Mouse (Mus musculus) G1E (cell line): Measurements from ENCODE around the gene Alg12.

Experiments used
- CTCF ChIP-seq: IDR thresholded peaks from 2 replicates; pipeline ENCODE4 v1.5.1; 2012; ENCODE audit warnings: low read depth, low read length, inconsistent platforms, mixed read lengths
- GATA1 ChIP-seq: IDR thresholded peaks from 2 replicates; pipeline ENCODE4 v1.6.1; 2012; ENCODE audit warnings: borderline replicate concordance, low read length, inconsistent platforms, mixed read lengths
- POLR2AphosphoS5 ChIP-seq: IDR thresholded peaks from 2 replicates; pipeline ENCODE4 v1.6.1; 2012; ENCODE audit warnings: low read depth, low read length, inconsistent platforms; ENCODE audit not compliant: insufficient replicate concordance
- TAL1 ChIP-seq: conservative IDR thresholded peaks from 2 replicates; pipeline ENCODE4 v1.6.1; 2012; ENCODE audit warnings: low read depth, low read length, inconsistent platforms, mixed read lengths

GRCm38 (mm10) chr15:88841160-88841559 lies 22.0 kb upstream of the Alg12 start:
- TF ChIP-seq CTCF (no peak), POLR2AphosphoS5 (no peak), GATA1 (no peak), TAL1 (no peak)
